Mouse (Mus musculus): ENCODE measurements at regions not wholly inside any gene's neighbourhood (a gene's known extent, or its start where the extent isn't known, plus 50 kb on each side); places are given as distances from the start of the nearest gene placed in this dataset.

GRCm38 (mm10) chr19:57555313-57555712 is 55.5 kb upstream of the Atrnl1 start:
- no peak for TF ChIP-seq EP300 (IDR thresholded peaks at IDR 0.05; ENCODE audit: insufficient read depth, low read depth, low read length)
- TF ChIP-seq CTCF (IDR thresholded peaks at IDR 0.05; ENCODE audit: low read depth, low read length), result no peak

Measured in ES-Bruce4 (cell line).